Mouse (Mus musculus): ENCODE data around the gene Tmem165.

GRCm38 (mm10) chr5:76246539-76246938 is 62.9 kb downstream of the Tmem165 start:
- TF ChIP-seq CTCF (IDR thresholded peaks at IDR 0.05) (no peak), EP300 (IDR thresholded peaks at IDR 0.05) (no peak)
